Mouse (Mus musculus): ENCODE measurements around the gene Chrna5.
"Not testable (repeated sequence)": the region's sequence is repeated elsewhere in the genome, so short reads cannot be mapped to it uniquely, and the experiment has no call there.

The Chrna5 gene

DNA sequence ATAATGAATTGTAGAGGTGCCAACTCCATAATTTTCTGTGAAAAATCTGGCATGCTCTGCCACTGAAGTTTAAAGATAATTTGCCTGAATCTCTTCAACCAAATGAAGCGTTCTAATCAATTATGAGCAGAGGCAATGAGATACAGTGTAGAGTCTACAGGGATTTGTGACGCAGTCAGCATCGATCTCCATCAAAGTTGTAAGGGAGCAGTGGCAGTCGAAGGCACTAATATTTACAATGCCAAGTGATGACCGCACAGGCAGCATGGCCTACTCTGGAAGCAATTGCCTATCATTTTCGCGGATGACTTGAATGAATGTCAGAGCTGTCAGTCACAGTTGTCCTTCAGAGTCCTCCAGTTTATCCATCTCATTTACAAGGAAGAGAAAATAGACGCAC, at the start of gene Chrna5:
TSS of gene Chrna5 (plus strand) at position 207 of the 400 bp plus-strand sequence.
- in situ Hi-C loops (cut with MboI; ENCODE audit: low pct_unique_long_range_greater_than_20kb in 1 of 2, low sequenced_read_pairs in 2 of 2, unreplicated experiment in 1 of 2): no loop called here

DNA sequence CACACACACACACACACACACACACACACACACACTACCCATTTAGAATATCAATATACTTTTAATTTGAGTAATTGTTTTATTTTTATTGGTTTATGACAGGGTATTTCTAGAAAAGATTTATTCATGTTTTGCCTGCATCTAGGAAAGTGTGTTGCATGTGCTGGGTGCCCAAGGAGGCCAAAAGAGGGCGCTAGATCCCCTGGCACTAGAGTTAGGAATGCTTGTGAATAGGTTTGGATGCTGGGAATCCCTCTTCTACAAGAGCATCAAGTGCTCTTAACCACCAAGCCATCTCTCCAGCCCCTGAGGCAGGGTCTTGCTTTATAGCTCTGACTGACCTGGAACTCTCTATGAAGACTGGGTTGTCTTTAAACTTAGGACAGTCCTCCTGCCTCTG, 48.9 kb upstream of the Chrna5 start:
- in situ Hi-C loops (cut with MboI; ENCODE audit: low pct_unique_long_range_greater_than_20kb in 1 of 2, low sequenced_read_pairs in 2 of 2, unreplicated experiment in 1 of 2): loop anchor here in 1 of 2 experiments (25.0 kb wide), 1 partner anchor 181 kb away; no protein-coding TSS in a partner anchor

DNA sequence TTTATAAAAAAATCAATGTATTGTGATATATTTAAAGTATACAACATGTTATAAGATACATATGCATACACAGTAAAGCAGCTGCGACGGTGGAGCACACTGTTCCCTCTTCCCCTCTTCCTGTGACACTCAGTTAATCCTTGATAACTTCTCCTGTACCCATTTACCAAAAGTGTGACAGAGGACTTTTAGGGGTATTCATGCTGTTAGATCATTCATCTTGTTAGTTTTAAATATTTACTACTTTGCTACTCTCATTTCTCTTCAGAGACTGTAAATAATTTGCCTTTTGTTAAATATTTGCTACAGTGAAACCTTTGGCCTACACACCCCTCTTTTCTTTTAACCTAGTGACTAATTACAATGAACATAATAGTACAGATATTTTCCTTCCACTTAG, 48.3 kb upstream of the Chrna5 start:
- in situ Hi-C loops (cut with MboI; ENCODE audit: low pct_unique_long_range_greater_than_20kb in 1 of 2, low sequenced_read_pairs in 2 of 2, unreplicated experiment in 1 of 2): loop anchor here in 1 of 2 experiments (25.0 kb wide), 1 partner anchor 180 kb away; no protein-coding TSS in a partner anchor

DNA sequence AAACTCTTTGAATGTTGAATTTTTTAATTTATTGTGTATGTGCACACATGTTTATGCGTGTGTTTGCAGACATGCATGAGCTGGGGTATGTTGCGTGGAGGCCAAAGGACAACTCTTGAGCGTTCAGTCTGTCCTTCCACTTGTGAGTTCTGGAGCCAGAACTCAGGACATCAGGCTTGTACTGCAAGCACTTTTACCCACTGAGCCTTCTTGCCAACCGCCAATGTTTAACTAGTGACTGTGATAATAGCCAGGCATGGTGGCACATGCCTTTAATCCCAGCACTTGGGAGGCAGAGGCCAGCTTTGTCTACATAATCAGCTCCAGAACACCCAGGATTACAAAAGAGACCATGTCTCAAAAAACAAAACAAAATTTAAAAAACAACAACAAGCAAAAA, 38.6 kb upstream of the Chrna5 start:
- in situ Hi-C loops (cut with MboI; ENCODE audit: low pct_unique_long_range_greater_than_20kb in 1 of 2, low sequenced_read_pairs in 2 of 2, unreplicated experiment in 1 of 2): loop anchor here (10.0 to 25.0 kb wide), 2 partner anchors 163 to 170 kb away; no protein-coding TSS in a partner anchor

DNA sequence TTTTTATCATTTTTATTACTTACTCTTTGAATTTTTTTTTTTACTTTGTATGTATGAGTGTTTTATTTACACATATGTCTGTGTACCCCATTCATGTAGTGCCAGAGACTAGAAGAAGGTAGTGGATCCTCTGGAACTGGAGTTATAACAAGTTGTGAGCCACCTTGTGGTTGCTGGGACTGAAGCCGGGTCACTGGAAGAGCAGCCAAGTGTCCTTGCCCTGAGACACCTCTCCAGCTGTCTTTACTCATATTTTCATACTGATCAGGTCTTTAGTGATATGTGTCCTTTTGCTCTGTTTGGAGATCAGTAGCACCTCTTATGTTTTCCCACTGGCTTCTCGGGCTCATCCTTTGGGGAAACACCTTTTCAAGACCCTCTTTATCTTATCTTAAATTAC, 36.2 kb upstream of the Chrna5 start:
- in situ Hi-C loops (cut with MboI; ENCODE audit: low pct_unique_long_range_greater_than_20kb in 1 of 2, low sequenced_read_pairs in 2 of 2, unreplicated experiment in 1 of 2): loop anchor here (10.0 to 25.0 kb wide), 2 partner anchors 160 to 168 kb away; no protein-coding TSS in a partner anchor

DNA sequence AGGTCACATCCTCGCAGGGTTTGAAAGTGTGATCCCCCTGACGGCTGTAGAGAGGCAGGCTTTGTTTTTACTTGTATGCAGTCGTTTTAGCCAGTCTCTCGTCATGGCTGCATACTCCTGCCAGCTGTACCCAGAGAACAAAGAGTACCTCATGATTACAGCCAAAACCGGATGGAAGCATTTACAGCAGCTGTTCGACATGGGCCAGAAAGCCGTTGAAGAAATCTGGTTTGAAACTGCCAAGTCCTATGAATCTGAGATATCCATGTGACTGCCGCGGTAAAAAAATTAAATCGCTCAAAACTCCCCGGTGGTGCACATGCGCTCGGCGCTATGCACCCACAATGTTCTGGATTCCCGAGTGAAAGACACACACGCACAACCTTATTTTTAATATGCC, 34.4 kb upstream of the Chrna5 start:
- in situ Hi-C loops (cut with MboI; ENCODE audit: low pct_unique_long_range_greater_than_20kb in 1 of 2, low sequenced_read_pairs in 2 of 2, unreplicated experiment in 1 of 2): loop anchor here (10.0 to 25.0 kb wide), 2 partner anchors 159 to 166 kb away; no protein-coding TSS in a partner anchor

DNA sequence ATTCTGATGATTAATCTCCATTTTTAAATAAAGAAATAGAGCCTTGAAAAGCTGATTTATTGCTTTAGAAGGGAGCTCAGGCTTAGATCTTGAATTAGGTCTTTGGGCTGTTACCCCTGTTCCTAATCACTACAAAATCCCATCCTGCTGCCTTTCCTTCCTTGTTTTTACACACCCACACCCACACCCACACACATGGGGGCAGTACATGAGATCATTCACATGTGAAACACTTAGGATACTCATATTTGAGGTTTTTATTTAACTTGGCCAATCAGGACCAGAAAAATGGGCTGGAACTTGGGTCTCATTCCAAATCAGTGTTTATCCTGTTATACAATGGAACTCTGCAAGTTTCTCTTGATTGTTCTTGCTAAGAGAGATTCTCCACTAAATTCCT, 31.2 kb upstream of the Chrna5 start:
- in situ Hi-C loops (cut with MboI; ENCODE audit: low pct_unique_long_range_greater_than_20kb in 1 of 2, low sequenced_read_pairs in 2 of 2, unreplicated experiment in 1 of 2): loop anchor here (10.0 to 25.0 kb wide), 2 partner anchors 155 to 163 kb away; no protein-coding TSS in a partner anchor

DNA sequence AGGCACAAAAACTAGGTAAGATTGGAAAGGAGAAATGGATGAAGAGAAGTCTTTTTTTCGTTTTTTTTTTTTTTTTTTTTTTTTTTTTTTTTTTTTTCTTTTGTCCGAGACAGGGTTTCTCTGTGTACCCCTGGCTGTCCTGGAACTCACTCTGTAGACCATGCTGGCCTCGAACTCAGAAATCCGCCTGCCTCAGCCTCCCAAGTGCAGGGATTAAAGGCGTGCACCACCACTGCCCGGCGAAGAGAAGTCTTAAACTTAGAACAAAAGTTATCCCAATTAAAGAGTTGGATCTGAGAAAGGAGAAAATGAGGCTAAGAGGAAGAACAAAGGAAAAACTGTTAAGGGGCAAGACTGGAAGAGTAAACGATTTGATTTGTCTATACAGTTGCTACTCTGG, 30.5 kb upstream of the Chrna5 start:
- in situ Hi-C loops (cut with MboI; ENCODE audit: low pct_unique_long_range_greater_than_20kb in 1 of 2, low sequenced_read_pairs in 2 of 2, unreplicated experiment in 1 of 2): not testable (repeated sequence)

DNA sequence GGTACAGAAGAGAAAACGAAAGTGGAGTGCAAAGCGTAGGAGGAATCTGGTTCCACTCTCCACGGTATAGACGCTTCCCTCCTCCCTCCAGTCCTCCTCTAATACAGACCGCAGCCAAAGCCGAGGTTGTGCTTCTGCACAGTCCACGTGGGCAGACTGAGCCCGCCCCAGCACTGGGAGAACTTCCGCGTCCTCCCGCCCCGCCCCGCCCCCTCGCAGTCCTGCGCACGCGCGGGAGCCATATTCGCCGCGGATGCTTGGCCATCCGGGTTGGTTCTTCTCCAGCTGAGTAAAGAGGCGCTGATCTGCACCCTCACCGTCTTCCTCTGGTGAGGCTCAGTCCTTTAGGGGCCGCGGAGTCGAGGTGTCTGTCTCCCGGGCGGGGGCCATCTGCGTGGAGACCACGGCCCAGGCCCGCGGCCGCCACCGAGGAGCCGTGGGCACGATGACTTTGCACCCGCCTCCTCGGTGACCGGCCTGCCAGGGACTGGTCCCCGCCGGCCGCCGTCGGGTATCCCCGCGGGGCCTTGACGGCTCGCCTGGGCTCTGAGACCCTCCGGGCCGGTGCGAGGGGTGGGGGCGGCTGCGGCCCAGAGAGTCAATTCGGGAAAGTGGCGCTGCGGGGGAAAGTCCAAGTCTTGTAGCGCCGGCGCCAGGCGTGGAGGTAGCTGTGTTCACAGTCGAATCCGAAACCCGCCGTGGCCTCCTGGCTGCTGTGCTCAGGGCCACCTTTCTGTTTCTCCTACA, 29.9 kb upstream of the Chrna5 start, which contains the start of the genes Psma4 and AY074887:
TSS of gene Psma4 (plus strand) at position 216 of the 747 bp plus-strand sequence.
TSS of gene AY074887 (minus strand) at position 424 of the 747 bp plus-strand sequence.
- in situ Hi-C loops (cut with MboI; ENCODE audit: low pct_unique_long_range_greater_than_20kb in 1 of 2, low sequenced_read_pairs in 2 of 2, unreplicated experiment in 1 of 2): no loop called here

DNA sequence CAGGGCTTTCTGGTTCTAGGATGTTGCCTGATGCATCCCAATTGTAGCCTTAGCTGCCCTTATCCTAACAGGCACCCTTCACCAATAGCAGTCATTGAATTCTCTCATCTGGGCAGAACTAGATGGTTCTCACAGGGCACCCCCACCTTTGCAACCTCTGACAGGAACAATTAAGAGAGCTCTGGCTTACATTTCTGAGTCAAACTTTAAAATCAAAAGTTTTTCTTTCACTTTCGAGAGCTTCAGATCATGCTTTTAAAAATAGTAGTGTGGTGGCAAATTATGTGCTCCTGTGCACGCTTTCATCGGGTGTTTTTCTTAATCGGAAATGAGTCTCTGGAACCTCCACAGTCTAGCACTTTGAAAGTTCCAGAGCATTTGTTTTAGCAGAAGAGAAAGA, 19.6 kb upstream of the Chrna5 start:
- in situ Hi-C loops (cut with MboI; ENCODE audit: low pct_unique_long_range_greater_than_20kb in 1 of 2, low sequenced_read_pairs in 2 of 2, unreplicated experiment in 1 of 2): no loop called here

DNA sequence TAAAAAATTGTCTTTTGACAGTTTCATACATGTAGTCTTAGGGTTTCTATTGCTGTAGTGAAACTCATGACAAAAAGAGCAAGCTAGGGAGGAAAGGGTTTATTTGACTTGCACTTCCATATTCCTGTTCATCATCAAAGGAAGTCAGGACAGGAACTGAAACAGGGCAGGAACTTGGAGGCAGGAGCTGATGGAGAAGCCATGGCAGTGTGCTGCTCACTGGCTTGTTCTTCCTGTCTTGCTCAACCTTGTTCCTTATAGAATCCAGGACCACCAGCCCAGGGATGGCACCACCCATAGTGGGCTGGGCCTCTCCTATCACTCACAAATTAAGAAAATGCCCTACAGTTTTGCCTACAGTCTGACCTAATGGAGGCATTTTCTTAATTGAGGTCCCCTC, 17.0 kb upstream of the Chrna5 start:
- in situ Hi-C loops (cut with MboI; ENCODE audit: low pct_unique_long_range_greater_than_20kb in 1 of 2, low sequenced_read_pairs in 2 of 2, unreplicated experiment in 1 of 2): no loop called here

DNA sequence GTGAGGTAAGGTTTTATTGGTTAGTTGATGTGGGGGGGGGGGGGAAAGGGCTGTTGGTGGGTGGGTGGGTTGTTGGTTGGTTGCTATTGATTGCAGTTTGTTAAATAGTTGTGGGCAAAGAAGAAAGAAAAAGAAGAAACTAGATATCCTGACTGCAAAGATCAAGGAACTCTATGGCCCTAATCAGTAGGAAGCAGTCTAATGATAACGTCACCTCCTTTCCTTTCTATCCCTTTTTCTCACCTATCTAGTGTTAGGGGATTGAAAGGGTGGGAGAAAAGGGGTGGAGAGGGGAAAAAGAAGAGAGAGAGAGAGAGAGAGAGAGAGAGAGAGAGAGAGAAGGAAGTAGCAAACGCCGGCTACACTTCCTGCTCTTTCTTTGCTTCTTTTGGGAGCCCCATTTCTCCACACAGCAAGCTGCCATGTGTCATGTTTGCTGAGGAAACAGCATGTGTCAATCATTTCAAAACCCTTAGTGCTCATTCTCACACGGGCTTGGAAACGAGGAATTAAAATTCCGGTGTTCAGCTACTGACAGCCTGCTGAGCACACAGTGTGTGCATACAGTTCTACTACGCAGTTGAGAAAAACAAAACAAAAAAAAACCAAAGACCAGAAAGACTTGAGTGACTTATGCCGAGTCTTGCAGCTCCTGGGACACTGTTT, 10.6 kb upstream of the Chrna5 start:
- in situ Hi-C loops (cut with MboI; ENCODE audit: low pct_unique_long_range_greater_than_20kb in 1 of 2, low sequenced_read_pairs in 2 of 2, unreplicated experiment in 1 of 2): no loop called here

DNA sequence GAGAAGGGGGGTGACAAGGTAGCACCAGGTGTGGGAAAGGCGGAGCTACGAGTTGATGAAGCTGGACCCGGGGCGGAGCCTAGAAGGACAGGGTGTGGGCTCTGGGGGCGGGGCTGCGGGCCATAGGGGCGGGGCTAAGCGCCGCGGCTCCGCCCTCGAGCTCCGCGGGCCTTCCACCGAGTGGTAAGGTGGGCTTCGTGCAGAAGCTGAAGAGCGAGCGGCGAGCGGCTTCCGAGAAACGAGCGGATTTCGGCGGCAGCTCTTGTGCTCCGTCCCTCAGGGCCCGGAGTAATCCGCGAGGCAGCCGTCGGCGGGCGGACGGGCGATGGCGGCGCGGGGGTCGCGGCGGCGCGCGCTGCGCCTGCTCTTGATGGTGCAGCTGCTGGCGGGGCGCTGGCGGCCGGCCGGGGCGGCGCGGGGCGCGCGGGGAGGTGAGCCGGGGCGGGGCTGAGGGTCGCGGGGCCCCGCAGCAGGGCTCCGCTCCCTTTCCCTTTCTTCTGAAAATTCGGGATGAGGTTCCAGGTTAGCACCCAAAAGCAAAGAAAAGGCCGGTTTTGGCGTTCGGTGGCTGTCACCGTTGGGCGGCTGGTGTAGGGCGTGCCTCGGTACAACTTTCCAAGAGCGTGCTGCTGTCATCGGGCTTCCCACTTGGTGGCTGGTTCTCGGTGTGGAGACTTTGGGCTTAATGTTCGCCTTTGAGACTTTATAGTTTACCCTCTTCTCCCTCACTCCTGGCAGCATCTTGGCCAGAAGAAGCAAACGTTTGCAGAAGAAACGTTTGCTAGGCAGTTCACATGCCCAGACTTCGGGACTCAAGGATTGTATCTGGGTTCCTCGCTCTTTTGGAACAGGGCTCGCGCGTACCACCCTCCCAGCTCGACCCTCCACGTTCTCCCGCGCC, 861 bp downstream of the Chrna5 start:
- in situ Hi-C loops (cut with MboI; ENCODE audit: low pct_unique_long_range_greater_than_20kb in 1 of 2, low sequenced_read_pairs in 2 of 2, unreplicated experiment in 1 of 2): no loop called here

DNA sequence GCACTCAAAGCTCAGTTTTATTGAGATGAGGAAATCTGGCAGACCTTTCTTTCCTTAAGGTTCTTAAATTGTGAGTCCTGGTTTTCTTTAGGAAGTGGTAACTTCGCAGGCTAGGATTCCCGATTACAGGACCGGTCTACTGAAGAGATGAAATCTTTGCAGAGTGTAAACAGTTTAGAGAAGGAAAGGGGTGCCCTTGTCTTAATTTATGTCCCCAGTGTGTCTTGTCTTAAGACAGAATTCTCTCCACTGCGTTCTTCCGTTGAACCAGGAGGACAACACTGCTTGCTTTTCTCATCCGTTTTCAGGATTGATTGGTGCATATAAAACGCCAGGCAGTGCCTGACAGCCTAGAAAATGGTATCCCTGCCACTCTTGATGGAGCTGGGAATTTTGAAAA, 1.7 kb downstream of the Chrna5 start:
- in situ Hi-C loops (cut with MboI; ENCODE audit: low pct_unique_long_range_greater_than_20kb in 1 of 2, low sequenced_read_pairs in 2 of 2, unreplicated experiment in 1 of 2): no loop called here

DNA sequence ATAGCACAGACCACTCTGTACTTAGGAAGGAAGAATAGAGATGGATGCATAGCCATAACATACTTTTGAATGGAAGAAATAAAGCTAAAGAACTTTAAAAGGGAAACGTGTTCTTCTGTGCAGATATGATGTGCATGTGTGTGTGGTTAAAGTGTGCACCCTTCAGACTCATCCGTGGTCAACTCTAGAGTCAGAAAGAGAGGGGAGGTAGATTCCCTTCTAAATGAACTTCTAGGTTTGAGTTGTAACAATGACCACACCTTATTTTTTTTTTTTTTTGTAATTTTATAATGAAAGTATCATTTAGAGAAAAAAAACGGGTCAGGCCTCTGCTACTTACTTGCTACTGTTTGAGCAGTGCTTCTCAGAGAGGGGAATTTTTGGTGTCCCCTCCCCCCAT, 9.7 kb downstream of the Chrna5 start:
- in situ Hi-C loops (cut with MboI; ENCODE audit: low pct_unique_long_range_greater_than_20kb in 1 of 2, low sequenced_read_pairs in 2 of 2, unreplicated experiment in 1 of 2): no loop called here

DNA sequence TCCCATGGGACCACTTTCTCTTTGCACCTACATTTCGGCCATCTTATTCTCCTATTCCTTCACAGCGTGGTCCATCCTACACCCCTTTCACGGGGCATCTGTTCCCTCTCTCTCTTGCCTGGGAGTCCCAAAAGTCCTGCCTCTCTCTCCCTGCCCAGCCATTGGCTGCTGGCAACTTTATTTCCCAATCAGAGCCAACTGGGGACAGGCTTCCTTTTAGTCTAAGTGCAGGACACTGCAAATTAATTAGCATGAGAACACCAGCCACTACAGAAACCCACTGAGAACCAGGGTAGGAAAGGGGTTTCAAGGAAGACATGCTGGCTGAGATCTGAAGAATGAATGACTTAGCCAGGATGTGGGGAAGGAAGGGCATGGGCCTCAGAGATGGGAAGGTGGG, 13.7 kb downstream of the Chrna5 start:
- in situ Hi-C loops (cut with MboI; ENCODE audit: low pct_unique_long_range_greater_than_20kb in 1 of 2, low sequenced_read_pairs in 2 of 2, unreplicated experiment in 1 of 2): no loop called here

DNA sequence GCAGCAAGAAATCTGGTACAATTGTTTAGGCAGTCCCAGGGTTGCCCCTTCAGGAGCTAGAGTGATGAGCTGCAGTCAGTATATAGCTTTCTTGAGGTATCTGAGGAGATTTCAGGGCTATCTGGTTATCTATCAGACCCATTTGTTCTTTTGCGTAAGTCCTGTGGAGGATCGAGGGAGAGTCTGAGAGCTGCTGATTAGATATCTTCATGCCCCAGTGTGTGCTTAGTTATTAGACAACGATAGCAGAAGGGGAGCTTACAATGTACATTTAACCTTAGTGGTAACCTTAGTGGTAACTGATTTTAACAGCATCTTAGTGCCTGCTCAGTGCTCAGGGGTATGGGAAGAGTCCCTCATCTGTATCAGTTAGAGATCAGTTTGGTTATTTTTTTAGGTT, 15.0 kb downstream of the Chrna5 start:
- in situ Hi-C loops (cut with MboI; ENCODE audit: low pct_unique_long_range_greater_than_20kb in 1 of 2, low sequenced_read_pairs in 2 of 2, unreplicated experiment in 1 of 2): no loop called here

DNA sequence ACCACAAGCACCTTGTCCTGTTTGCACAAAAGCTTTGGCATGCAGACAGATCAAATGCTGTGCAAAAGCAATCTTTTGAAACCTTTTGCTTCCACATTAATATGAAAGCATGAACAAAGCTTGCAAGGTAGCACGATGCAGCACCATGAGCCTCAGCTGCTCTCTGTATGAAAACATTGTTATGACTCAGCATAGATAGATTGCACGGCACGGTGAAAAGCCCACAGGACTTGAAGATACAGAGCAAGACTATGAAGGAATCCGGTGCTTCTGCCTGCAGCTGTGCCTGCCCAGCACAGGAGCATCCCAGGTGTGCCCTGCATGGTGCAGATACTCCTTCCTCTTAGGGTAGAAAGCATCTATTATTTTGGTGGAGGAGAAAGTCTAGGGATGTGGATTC, 22.9 kb downstream of the Chrna5 start:
- in situ Hi-C loops (cut with MboI; ENCODE audit: low pct_unique_long_range_greater_than_20kb in 1 of 2, low sequenced_read_pairs in 2 of 2, unreplicated experiment in 1 of 2): no loop called here

DNA sequence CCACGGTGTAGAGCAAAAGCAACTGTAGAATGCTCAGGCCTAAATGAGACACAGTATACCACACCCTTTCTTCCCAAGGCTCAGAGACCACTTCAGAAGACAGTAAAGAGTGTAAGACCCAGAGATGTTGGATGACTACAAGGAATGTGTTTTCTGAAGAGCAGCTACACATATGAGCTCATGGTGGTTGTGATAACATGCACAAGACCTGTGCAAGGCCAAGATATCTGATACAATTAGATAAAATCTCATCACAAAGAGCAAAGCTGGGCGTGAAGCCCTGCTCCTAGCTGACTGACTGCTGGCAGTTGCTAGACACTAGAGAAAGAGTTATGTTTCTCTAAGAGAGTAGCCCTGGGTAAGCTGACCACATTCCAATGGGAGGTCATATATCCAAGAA, 29.0 kb downstream of the Chrna5 start:
- in situ Hi-C loops (cut with MboI; ENCODE audit: low pct_unique_long_range_greater_than_20kb in 1 of 2, low sequenced_read_pairs in 2 of 2, unreplicated experiment in 1 of 2): no loop called here

Measured in mouse embryonic stem cell (cell line).